Mouse (Mus musculus): ENCODE measurements at regions not wholly inside any gene's neighbourhood (a gene's known extent, or its start where the extent isn't known, plus 50 kb on each side); places are given as distances from the start of the nearest gene placed in this dataset.

- no peak for DNase-seq (ENCODE audit: low spot score in 2 of 2)
Observed at GRCm38 (mm10) chr3:132007356-132007755, 77.7 kb upstream of the Dkk2 start.

- DNase-seq (ENCODE audit: low spot score in 2 of 2) = no peak
Observed at GRCm38 (mm10) chr3:132015205-132015604, 69.9 kb upstream of the Dkk2 start.

- no peak for DNase-seq (ENCODE audit: low spot score in 2 of 2)
Observed at GRCm38 (mm10) chr3:132017485-132018261, 67.4 kb upstream of the Dkk2 start.

GRCm38 (mm10) chr3:132018505-132018904 is 66.6 kb upstream of the Dkk2 start:
- no peak for DNase-seq (ENCODE audit: low spot score in 2 of 2)

GRCm38 (mm10) chr3:132022032-132022431 is 63.1 kb upstream of the Dkk2 start:
- no peak for DNase-seq (ENCODE audit: low spot score in 2 of 2)

GRCm38 (mm10) chr3:132023342-132023741 is 61.8 kb upstream of the Dkk2 start:
- DNase-seq (ENCODE audit: low spot score in 2 of 2) = no peak

GRCm38 (mm10) chr3:132029112-132029511 is 56.0 kb upstream of the Dkk2 start:
- no peak for DNase-seq (ENCODE audit: low spot score in 2 of 2)

- no peak for DNase-seq (ENCODE audit: low spot score in 2 of 2)
Observed at GRCm38 (mm10) chr3:132033078-132033713, 51.9 kb upstream of the Dkk2 start.

- no peak for DNase-seq (ENCODE audit: low spot score in 2 of 2)
Observed at GRCm38 (mm10) chr3:132035176-132035575, 49.9 kb upstream of the Dkk2 start.

All from left cerebral cortex, adult 8-10 months (tissue).